ENCODE assay signal across 10 mouse cellular contexts in genomic region chr14:74903047-74903446, GRCm38 (mm10). TPM values are rescaled to one million over a fixed set of nuclear protein-coding genes. Genes with fewer than 3 reads are reported as not detected.
DNase-seq lines count a peak whose midpoint lies in the region; ATAC-seq and TF ChIP-seq lines count a peak whose summit lies in the region.
"Had no signal": no experiment of that assay in that cellular context is flagged by ENCODE, and none has a peak within 500 bp of the region (broad histone marks: within the 10 kb centered on the region; RNA-seq: fewer than 3 reads in every experiment).

No protein-coding gene starts in this region.

- 0 out of 2 replicates have a peak overlapping the region, but pooled peaks have one; percentile 22 for H3K9ac ChIP-seq in heart, embryonic 12.5 days
- H3K9ac ChIP-seq in midbrain, embryonic 14.5 days (replicated peaks; ENCODE audit: low read length), result no peak overlapping the region

- WGBS in heart, embryonic 12.5 days, result 49% methylated on average over 4 of the region's 4 CpGs
- 88% methylated on average over 4 of the region's 4 CpGs for WGBS in midbrain, embryonic 14.5 days

- no peak overlapping the region for H3K4me3 ChIP-seq in heart, embryonic 12.5 days
- no peak overlapping the region for H3K4me3 ChIP-seq in midbrain, embryonic 14.5 days (replicated peaks; ENCODE audit: low read depth, low read length)
- H3K4me3 ChIP-seq in layer of hippocampus, adult 2 months, result no peak overlapping the region

- no peak for TF ChIP-seq CTCF in layer of hippocampus, adult 2 months (conservative IDR thresholded peaks at IDR 0.05)

- H3K9me3 ChIP-seq in heart, embryonic 12.5 days (replicated peaks), result no peaks in the 10 kb centered on the region
- H3K9me3 ChIP-seq in midbrain, embryonic 14.5 days (ENCODE audit: control insufficient read depth, low read length), result no peaks in the 10 kb centered on the region

- no peaks in the 10 kb centered on the region for H3K27me3 ChIP-seq in heart, embryonic 12.5 days (replicated peaks)
- no peaks in the 10 kb centered on the region for H3K27me3 ChIP-seq in midbrain, embryonic 14.5 days (ENCODE audit: control insufficient read depth, insufficient read depth, low read length)
- H3K27me3 ChIP-seq: Patski had no signal

- H3K4me1 ChIP-seq in heart, embryonic 12.5 days (replicated peaks), result peaks cover 43% of the 10 kb centered on the region
- peaks cover 12% of the 10 kb centered on the region; the same call in 1 of the 2 replicates for H3K4me1 ChIP-seq in midbrain, embryonic 14.5 days (ENCODE audit: control insufficient read depth, insufficient read depth, low read length)

- DNase-seq in adrenal gland, adult 8-10 months, result peak; percentile 45
- no peak for DNase-seq in adrenal gland, postnatal 4 days (ENCODE audit: low spot score in 2 of 2)
- DNase-seq in adrenal gland, postnatal 25 days, result peak; percentile 18
- peak; percentile 80 for DNase-seq in lung, adult 18-20 months
- DNase-seq in midbrain, embryonic 14.5 days, result no peak
- no peak for DNase-seq in right cerebral cortex, adult 2 months (ENCODE audit: low spot score in 2 of 2)
- no peak for DNase-seq in layer of hippocampus, adult 2 months (ENCODE audit: low spot score in 2 of 2)
- DNase-seq: B cell, adult 2 months had no signal

- H3K4me2 ChIP-seq in heart, embryonic 12.5 days, result no peak overlapping the region
- H3K4me2 ChIP-seq in midbrain, embryonic 14.5 days (ENCODE audit: low read length), result no peak overlapping the region

- peak overlapping the region; percentile 56; the same call in 1 of the 2 replicates for H3K27ac ChIP-seq in heart, embryonic 12.5 days (ENCODE audit: poor library complexity, severe bottlenecking)
- no peak overlapping the region for H3K27ac ChIP-seq in midbrain, embryonic 14.5 days (replicated peaks; ENCODE audit: low read depth, low read length)
- H3K27ac ChIP-seq in layer of hippocampus, adult 2 months, result no peak overlapping the region

- H3K36me3 ChIP-seq in heart, embryonic 12.5 days, result no peaks in the 10 kb centered on the region
- H3K36me3 ChIP-seq in midbrain, embryonic 14.5 days (ENCODE audit: control insufficient read depth, insufficient read depth, low read length), result no peaks in the 10 kb centered on the region

- ATAC-seq in heart, embryonic 12.5 days (ENCODE audit: insufficient number of reproducible peaks, low FRiP score), result peak; percentile 37; the same call in 1 of the 2 replicates
- no peak for ATAC-seq in midbrain, embryonic 14.5 days (ENCODE audit: low FRiP score, low TSS enrichment)
- ATAC-seq: Patski had no signal

RNA-seq across cellular contexts. Expression of gene Lrch1, which starts 44.6 kb away (rescaled TPM):
- 10 to 100 TPM; 11.0 to 35.2 (median 19.0) TPM for total RNA-seq in adrenal gland, adult 8-10 months (2022)
- total RNA-seq in adrenal gland, postnatal 4 days (2021), result 10 to 100 TPM; 25.9 to 27.4 TPM
- total RNA-seq in adrenal gland, postnatal 25 days (2021), result 11.7 and 20.5 TPM in 2 replicates
- 16.2 and 16.6 TPM in 2 replicates for polyA plus RNA-seq in heart, embryonic 12.5 days (2016; fragmentation: Nextera tagmentation; extraction: Ambion mirVana)
- polyA plus RNA-seq in midbrain, embryonic 14.5 days (2014; fragmentation: Nextera tagmentation; extraction: Ambion mirVana), result 14.3 and 19.4 TPM in 2 replicates
- 10 to 100 TPM; 17.5 to 24.7 TPM for total RNA-seq in layer of hippocampus, adult 2 months (2021)

Comparison
In these comparisons a context has a peak if more than half of its experiments do, and no peak if none do; other contexts are left out.
1. DNase-seq: peak in adrenal gland, adult 8-10 months (single experiment), adrenal gland, postnatal 25 days (single experiment) and lung, adult 18-20 months (2 of 2); none in adrenal gland, postnatal 4 days (0 of 2), midbrain, embryonic 14.5 days (single experiment), right cerebral cortex, adult 2 months (0 of 2) and layer of hippocampus, adult 2 months (0 of 2).